Mouse (Mus musculus) embryonic facial prominence, embryonic 11.5 days (tissue): Measurements from ENCODE around the gene Olfr888. TPM values are rescaled to one million over a fixed set of nuclear protein-coding genes. Genes with fewer than 3 reads are reported as not detected.

Experiments used
- ATAC-seq: fragments of 200-750 bp; cut with Nextera tagmentation; replicated peaks from 2 replicates; pipeline ENCODE4 v1.8.0; 2017; ENCODE audit warnings: low read depth; ENCODE audit not compliant: insufficient number of reproducible peaks, low FRiP score, low TSS enrichment
- DNase-seq: peaks from one replicate; pipeline ENCODE4 v3.0.0-alpha.2; 2015; ENCODE audit warnings: low spot score
- H3K27ac ChIP-seq: fragments of 300-500 bp; sonication (generic); replicated peaks from 2 replicates; pipeline ENCODE4 v1.5.1; 2014; ENCODE audit warnings: mild to moderate bottlenecking, low read depth, low read length, control low read depth
- H3K27me3 ChIP-seq: fragments of 300-500 bp; sonication (generic); 2 replicates; pipeline ENCODE4 v1.6.1; 2014; ENCODE audit warnings: mild to moderate bottlenecking, low read length, moderate library complexity, mixed read lengths; ENCODE audit not compliant: control insufficient read depth, insufficient read depth
- H3K36me3 ChIP-seq: fragments of 300-500 bp; sonication (generic); replicated peaks from 2 replicates; pipeline ENCODE4 v1.6.1; 2014; ENCODE audit warnings: low read depth, mild to moderate bottlenecking, low read length, moderate library complexity, mixed read lengths; ENCODE audit not compliant: control insufficient read depth, insufficient read depth
- H3K4me1 ChIP-seq: fragments of 300-500 bp; sonication (generic); 2 replicates; pipeline ENCODE4 v1.6.1; 2014; ENCODE audit warnings: low read length, mixed read lengths; ENCODE audit not compliant: control insufficient read depth, insufficient read depth
- H3K4me2 ChIP-seq: fragments of 300-500 bp; sonication (generic); 2 replicates; pipeline ENCODE4 v1.6.1; 2014; ENCODE audit warnings: low read depth, mild to moderate bottlenecking, control low read depth, low read length, moderate library complexity
- H3K4me3 ChIP-seq: fragments of 300-500 bp; sonication (generic); 2 replicates; pipeline ENCODE4 v1.5.1; 2014; ENCODE audit warnings: low read depth, low read length, control low read depth
- H3K9ac ChIP-seq: fragments of 300-500 bp; sonication (generic); replicated peaks from 2 replicates; pipeline ENCODE4 v1.6.1; 2014; ENCODE audit warnings: mild to moderate bottlenecking, control low read depth, low read length
- H3K9me3 ChIP-seq: fragments of 300-500 bp; sonication (generic); replicated peaks from 2 replicates; pipeline ENCODE4 v1.6.1; 2016; ENCODE audit warnings: mild to moderate bottlenecking, low read length, inconsistent platforms, mixed read lengths; ENCODE audit not compliant: control insufficient read depth
- WGBS: fragments of 180-500 bp; shearing (Covaris S2); extraction: QIAGEN DNeasy Blood & Tissue Kit; methylation state at CpG from one replicate; pipeline ENCODE4 v1.1.7; 2014; 5-methylcytosine and 5-hydroxymethylcytosine counted together
- polyA plus RNA-seq: library from polyadenylated mRNA; unstranded; fragments of >200 nt; fragmentation: Nextera tagmentation; extraction: Ambion mirVana; gene quantifications from 2 replicates; pipeline ENCODE4 v1.2.1, GENCODE M21; 2014

The Olfr888 gene
- not detected in 2 replicates for polyA plus RNA-seq

GRCm38 (mm10) chr9:38107828-38108227, at the start of gene Olfr888:
Olfr888 (plus strand) TSS chr9:38108128.
- H3K4me2 ChIP-seq = no peak within 1 kb of the TSS
- no peaks in the 10 kb centered on the region for H3K36me3 ChIP-seq
- 78% methylated on average over 1 of the region's 1 CpGs for WGBS
- DNase-seq (no peak), ATAC-seq (no peak)
- H3K9me3 ChIP-seq = no peaks in the 10 kb centered on the region
- no peak within 1 kb of the TSS for H3K4me3 ChIP-seq
- H3K9ac ChIP-seq = no peak within 1 kb of the TSS
- no peak within 1 kb of the TSS for H3K27ac ChIP-seq
- H3K27me3 ChIP-seq = no peaks in the 10 kb centered on the region
- H3K4me1 ChIP-seq = no peaks in the 10 kb centered on the region

GRCm38 (mm10) chr9:38061022-38061421, 46.9 kb upstream of the Olfr888 start, which contains the start of gene Olfr885:
Olfr885 (plus strand) TSS chr9:38061322.
- 85% methylated on average over 3 of the region's 3 CpGs for WGBS
- H3K36me3 ChIP-seq = no peaks in the 10 kb centered on the region
- H3K9ac ChIP-seq = no peak within 1 kb of the TSS
- H3K27me3 ChIP-seq = no peaks in the 10 kb centered on the region
- no peak for ATAC-seq
- no peak within 1 kb of the TSS for H3K4me3 ChIP-seq
- no peak for DNase-seq
- no peaks in the 10 kb centered on the region for H3K9me3 ChIP-seq
- H3K4me2 ChIP-seq = no peak within 1 kb of the TSS
- no peaks in the 10 kb centered on the region for H3K4me1 ChIP-seq
- no peak within 1 kb of the TSS for H3K27ac ChIP-seq

GRCm38 (mm10) chr9:38083772-38084171, 24.2 kb upstream of the Olfr888 start, which contains the start of gene Olfr887:
Olfr887 (plus strand) TSS chr9:38084072.
- WGBS = 81% methylated on average over 1 of the region's 1 CpGs
- no peaks in the 10 kb centered on the region for H3K27me3 ChIP-seq

GRCm38 (mm10) chr9:38114898-38115297, 7.0 kb downstream of the Olfr888 start, which contains the start of gene Olfr889:
Olfr889 (plus strand) TSS chr9:38115198.
- no peak within 1 kb of the TSS for H3K27ac ChIP-seq
- H3K4me1 ChIP-seq = no peaks in the 10 kb centered on the region
- no peaks in the 10 kb centered on the region for H3K36me3 ChIP-seq
- no peaks in the 10 kb centered on the region for H3K9me3 ChIP-seq
- DNase-seq (no peak), ATAC-seq (no peak)
- H3K9ac ChIP-seq = no peak within 1 kb of the TSS
- H3K27me3 ChIP-seq = no peaks in the 10 kb centered on the region
- no peak within 1 kb of the TSS for H3K4me2 ChIP-seq
- H3K4me3 ChIP-seq = no peak within 1 kb of the TSS

More at GRCm38 (mm10) chr9:38083772-38084171, 24.2 kb upstream of the Olfr888 start, which contains the start of gene Olfr887:
- Histone ChIP-seq H3K4me3 (no peak within 1 kb of the TSS), H3K27ac (no peak within 1 kb of the TSS), H3K9ac (no peak within 1 kb of the TSS), H3K36me3 (no peaks in the 10 kb centered on the region), H3K4me2 (no peak within 1 kb of the TSS), H3K4me1 (no peaks in the 10 kb centered on the region), H3K9me3 (no peaks in the 10 kb centered on the region)
- ATAC-seq (no peak), DNase-seq (no peak)

- no peak for ATAC-seq
- no peak within 1 kb of the TSS for H3K27ac ChIP-seq
- H3K9me3 ChIP-seq = no peaks in the 10 kb centered on the region
- H3K4me1 ChIP-seq = no peaks in the 10 kb centered on the region
- DNase-seq = no peak
- no peak within 1 kb of the TSS for H3K4me3 ChIP-seq
- no peak within 1 kb of the TSS for H3K4me2 ChIP-seq
- no peak within 1 kb of the TSS for H3K9ac ChIP-seq
- no peaks in the 10 kb centered on the region for H3K27me3 ChIP-seq
- H3K36me3 ChIP-seq = no peaks in the 10 kb centered on the region
Observed at GRCm38 (mm10) chr9:38142217-38142616, 34.3 kb downstream of the Olfr888 start, which contains the start of gene Olfr890. Olfr890 (plus strand) TSS chr9:38142517.

Other genes starting within 250 kb of the Olfr888 start
- 0.04 TPM in 1 of 2 replicates, not detected in the other for gene Olfr145, start 211.4 kb upstream of the Olfr888 start, polyA plus RNA-seq
- not detected in 2 replicates for gene Olfr878, start 190.3 kb upstream of the Olfr888 start, polyA plus RNA-seq
- gene Olfr881, start 116.3 kb upstream of the Olfr888 start, polyA plus RNA-seq = not detected in 2 replicates
- gene Olfr883, start 82.3 kb upstream of the Olfr888 start, polyA plus RNA-seq = not detected in 2 replicates
- gene Olfr884, start 61.6 kb upstream of the Olfr888 start, polyA plus RNA-seq = not detected in 2 replicates
- not detected in 2 replicates for gene Olfr885, start 46.8 kb upstream of the Olfr888 start, polyA plus RNA-seq
- not detected in 2 replicates for gene Olfr887, start 24.1 kb upstream of the Olfr888 start, polyA plus RNA-seq
- gene Olfr889, start 7.1 kb downstream of the Olfr888 start, polyA plus RNA-seq = 0.04 and 0.13 TPM in 2 replicates
- not detected in 2 replicates for gene Olfr890, start 34.4 kb downstream of the Olfr888 start, polyA plus RNA-seq
- not detected in 2 replicates for gene Olfr891, start 72.7 kb downstream of the Olfr888 start, polyA plus RNA-seq
- gene Olfr893, start 100.2 kb downstream of the Olfr888 start, polyA plus RNA-seq = not detected in 2 replicates
- not detected in 2 replicates for gene Olfr894, start 109.9 kb downstream of the Olfr888 start, polyA plus RNA-seq
- gene Olfr143, start 144.6 kb downstream of the Olfr888 start, polyA plus RNA-seq = not detected in 2 replicates
- gene Olfr895, start 159.7 kb downstream of the Olfr888 start, polyA plus RNA-seq = not detected in 2 replicates
- not detected in 2 replicates for gene Olfr896-ps1, start 183.0 kb downstream of the Olfr888 start, polyA plus RNA-seq
- not detected in 2 replicates for gene Olfr25, start 220.9 kb downstream of the Olfr888 start, polyA plus RNA-seq
- gene Olfr898, start 240.3 kb downstream of the Olfr888 start, polyA plus RNA-seq = not detected in 2 replicates